Mouse (Mus musculus) hindbrain, embryonic 15.5 days (tissue): Measurements from ENCODE around the gene Ankrd27. TPM values are rescaled to one million over a fixed set of nuclear protein-coding genes. Genes with fewer than 3 reads are reported as not detected.

Experiments used
- ATAC-seq: fragments of 200-750 bp; cut with Nextera tagmentation; 2 replicates; pipeline ENCODE4 v1.8.0; 2017; ENCODE audit warnings: low read depth, moderate number of reproducible peaks, moderate TSS enrichment; ENCODE audit not compliant: low FRiP score
- H3K27ac ChIP-seq: fragments of 300-500 bp; sonication (generic); replicated peaks from 2 replicates; pipeline ENCODE4 v1.5.1; 2015; ENCODE audit warnings: mild to moderate bottlenecking, inconsistent platforms
- H3K27me3 ChIP-seq: fragments of 300-500 bp; sonication (generic); 2 replicates; pipeline ENCODE4 v1.6.1; 2015; ENCODE audit warnings: control low read depth, inconsistent platforms
- H3K36me3 ChIP-seq: fragments of 300-500 bp; sonication (generic); 2 replicates; pipeline ENCODE4 v1.6.1; 2015; ENCODE audit warnings: control low read depth, inconsistent platforms
- H3K4me1 ChIP-seq: fragments of 300-500 bp; sonication (generic); replicated peaks from 2 replicates; pipeline ENCODE4 v1.6.1; 2015; ENCODE audit warnings: control low read depth, inconsistent platforms
- H3K4me2 ChIP-seq: fragments of 300-500 bp; sonication (generic); 2 replicates; pipeline ENCODE4 v1.6.1; 2015; ENCODE audit warnings: moderate library complexity, mild to moderate bottlenecking, inconsistent platforms
- H3K4me3 ChIP-seq: fragments of 300-500 bp; sonication (generic); 2 replicates; pipeline ENCODE4 v1.5.1; 2015; ENCODE audit warnings: mild to moderate bottlenecking, inconsistent platforms
- H3K9ac ChIP-seq: fragments of 300-500 bp; sonication (generic); 2 replicates; pipeline ENCODE4 v1.6.1; 2015; ENCODE audit warnings: inconsistent platforms
- H3K9me3 ChIP-seq: fragments of 300-500 bp; sonication (generic); 2 replicates; pipeline ENCODE4 v1.6.1; 2016; ENCODE audit warnings: control low read depth, inconsistent platforms
- WGBS: fragments of 180-500 bp; shearing (Covaris S2); methylation state at CpG from one replicate; pipeline ENCODE4 v1.1.7; 2015; 5-methylcytosine and 5-hydroxymethylcytosine counted together
- polyA plus RNA-seq: library from polyadenylated mRNA; unstranded; fragments of >200 nt; fragmentation: Nextera tagmentation; extraction: Ambion mirVana; gene quantifications from 2 replicates; pipeline ENCODE4 v1.2.1, GENCODE M21; 2015

The Ankrd27 gene
- polyA plus RNA-seq, 1 experiment from 2014 or later: 20.2 TPM

- Histone ChIP-seq H3K4me1 (peaks cover 20% of the 10 kb centered on the region), H3K27me3 (peaks cover 43% of the 10 kb centered on the region), H3K4me2 (peak within 1 kb of the TSS; percentile 98), H3K9me3 (no peaks in the 10 kb centered on the region), H3K9ac (peak within 1 kb of the TSS; percentile 70), H3K27ac (peak within 1 kb of the TSS; percentile 70), H3K36me3 (no peaks in the 10 kb centered on the region), H3K4me3 (peak within 1 kb of the TSS; percentile 78)
- WGBS: under 1% methylated on average over 45 of the region's 45 CpGs
- ATAC-seq: peak; percentile 76; the same call in 1 of the 2 replicates
These were observed 621 bp upstream of the Ankrd27 start, which contains the start of gene Rgs9bp for GRCm38 (mm10) chr7:35585191-35586054. TSS of gene Rgs9bp (minus strand) at chr7:35585582.

GRCm38 (mm10) chr7:35586906-35587445 lies 932 bp downstream of the Ankrd27 start:
- Histone ChIP-seq H3K27ac (no peak overlapping the region), H3K27me3 (peaks cover 29% of the 10 kb centered on the region), H3K36me3 (peaks cover 1% of the 10 kb centered on the region; the same call in 1 of the 2 replicates), H3K4me2 (peak overlapping the region; percentile 98), H3K4me1 (peaks cover 20% of the 10 kb centered on the region), H3K9ac (peak overlapping the region; percentile 70), H3K9me3 (no peaks in the 10 kb centered on the region), H3K4me3 (peak overlapping the region; percentile 78)
- ATAC-seq: no peak
- 23% methylated on average over 15 of the region's 15 CpGs for WGBS

- no peak overlapping the region for H3K4me2 ChIP-seq
- no peak overlapping the region for H3K9ac ChIP-seq
- no peak overlapping the region for H3K4me3 ChIP-seq
- peaks cover 23% of the 10 kb centered on the region for H3K27me3 ChIP-seq
- H3K9me3 ChIP-seq: no peaks in the 10 kb centered on the region
- H3K36me3 ChIP-seq: peaks cover 8% of the 10 kb centered on the region; the same call in 1 of the 2 replicates
- no peak for ATAC-seq
- WGBS: 78% methylated on average over 5 of the region's 5 CpGs
- no peak overlapping the region for H3K27ac ChIP-seq
- H3K4me1 ChIP-seq: peaks cover 20% of the 10 kb centered on the region
These were observed 1.7 kb downstream of the Ankrd27 start for GRCm38 (mm10) chr7:35587728-35588127.

GRCm38 (mm10) chr7:35588680-35589428 lies 2.8 kb downstream of the Ankrd27 start:
- H3K36me3 ChIP-seq: peaks cover 19% of the 10 kb centered on the region
- 89% methylated on average over 9 of the region's 9 CpGs for whole genome bisulfite sequencing
- H3K4me2 ChIP-seq: no peak overlapping the region
- peaks cover 20% of the 10 kb centered on the region for H3K4me1 ChIP-seq
- no peak for ATAC-seq
- H3K27me3 ChIP-seq: peaks cover 12% of the 10 kb centered on the region
- H3K4me3 ChIP-seq: no peak overlapping the region
- no peak overlapping the region for H3K9ac ChIP-seq
- H3K27ac ChIP-seq: no peak overlapping the region
- no peaks in the 10 kb centered on the region for H3K9me3 ChIP-seq

GRCm38 (mm10) chr7:35589485-35589884 lies 3.4 kb downstream of the Ankrd27 start:
- no peak overlapping the region for H3K9ac ChIP-seq
- WGBS: 84% methylated on average over 7 of the region's 7 CpGs
- H3K4me1 ChIP-seq: peaks cover 15% of the 10 kb centered on the region
- ATAC-seq: no peak
- no peak overlapping the region for H3K27ac ChIP-seq
- H3K4me2 ChIP-seq: no peak overlapping the region
- H3K27me3 ChIP-seq: peaks cover 6% of the 10 kb centered on the region
- peaks cover 19% of the 10 kb centered on the region for H3K36me3 ChIP-seq
- no peaks in the 10 kb centered on the region for H3K9me3 ChIP-seq
- no peak overlapping the region for H3K4me3 ChIP-seq

- no peak overlapping the region for H3K4me3 ChIP-seq
- 89% methylated on average over 10 of the region's 10 CpGs for WGBS
- H3K4me1 ChIP-seq: peaks cover 8% of the 10 kb centered on the region
- 0 out of 2 replicates have a peak overlapping the region, but pooled peaks have one; percentile 9 for H3K27ac ChIP-seq
- no peak overlapping the region for H3K9ac ChIP-seq
- H3K27me3 ChIP-seq: no peaks in the 10 kb centered on the region
- no peak for ATAC-seq
- H3K36me3 ChIP-seq: peaks cover 19% of the 10 kb centered on the region
- H3K9me3 ChIP-seq: no peaks in the 10 kb centered on the region
- H3K4me2 ChIP-seq: no peak overlapping the region
These were observed 4.7 kb downstream of the Ankrd27 start for GRCm38 (mm10) chr7:35590731-35591191.

- no peak overlapping the region for H3K4me2 ChIP-seq
- no peaks in the 10 kb centered on the region for H3K9me3 ChIP-seq
- WGBS: 90% methylated on average over 5 of the region's 5 CpGs
- H3K4me1 ChIP-seq: no peaks in the 10 kb centered on the region
- no peak for ATAC-seq
- no peaks in the 10 kb centered on the region for H3K27me3 ChIP-seq
- H3K36me3 ChIP-seq: peaks cover 19% of the 10 kb centered on the region
- H3K27ac ChIP-seq: no peak overlapping the region
- H3K4me3 ChIP-seq: no peak overlapping the region
- H3K9ac ChIP-seq: no peak overlapping the region
These were observed 8.3 kb downstream of the Ankrd27 start for GRCm38 (mm10) chr7:35594311-35594710.

GRCm38 (mm10) chr7:35599492-35599891 lies 13.4 kb downstream of the Ankrd27 start:
- no peak overlapping the region for H3K4me3 ChIP-seq
- WGBS: 92% methylated on average over 9 of the region's 9 CpGs
- peaks cover 16% of the 10 kb centered on the region; the same call in 1 of the 2 replicates for H3K36me3 ChIP-seq
- no peak overlapping the region for H3K27ac ChIP-seq
- H3K27me3 ChIP-seq: no peaks in the 10 kb centered on the region
- no peak overlapping the region for H3K4me2 ChIP-seq
- H3K9me3 ChIP-seq: no peaks in the 10 kb centered on the region
- H3K9ac ChIP-seq: no peak overlapping the region
- H3K4me1 ChIP-seq: no peaks in the 10 kb centered on the region
- no peak for ATAC-seq

GRCm38 (mm10) chr7:35600031-35600430 lies 14.0 kb downstream of the Ankrd27 start:
- Histone ChIP-seq H3K9ac (no peak overlapping the region), H3K9me3 (no peaks in the 10 kb centered on the region), H3K4me3 (no peak overlapping the region), H3K27ac (no peak overlapping the region), H3K36me3 (peaks cover 16% of the 10 kb centered on the region; the same call in 1 of the 2 replicates), H3K27me3 (no peaks in the 10 kb centered on the region), H3K4me1 (no peaks in the 10 kb centered on the region), H3K4me2 (no peak overlapping the region)
- no peak for ATAC-seq
- WGBS: 88% methylated on average over 10 of the region's 10 CpGs

GRCm38 (mm10) chr7:35601106-35601505 lies 15.1 kb downstream of the Ankrd27 start:
- no peak overlapping the region for H3K27ac ChIP-seq
- no peak overlapping the region for H3K4me2 ChIP-seq
- no peak for ATAC-seq
- H3K9ac ChIP-seq: no peak overlapping the region
- H3K4me1 ChIP-seq: no peaks in the 10 kb centered on the region
- no peaks in the 10 kb centered on the region for H3K27me3 ChIP-seq
- peaks cover 16% of the 10 kb centered on the region; the same call in 1 of the 2 replicates for H3K36me3 ChIP-seq
- H3K4me3 ChIP-seq: no peak overlapping the region
- 93% methylated on average over 6 of the region's 6 CpGs for WGBS
- H3K9me3 ChIP-seq: no peaks in the 10 kb centered on the region

- Histone ChIP-seq H3K9ac (no peak overlapping the region), H3K27ac (no peak overlapping the region), H3K36me3 (peaks cover 23% of the 10 kb centered on the region; the same call in 1 of the 2 replicates), H3K27me3 (no peaks in the 10 kb centered on the region), H3K9me3 (no peaks in the 10 kb centered on the region), H3K4me2 (no peak overlapping the region), H3K4me1 (no peaks in the 10 kb centered on the region), H3K4me3 (no peak overlapping the region)
- WGBS: 97% methylated on average over 5 of the region's 5 CpGs
- ATAC-seq: no peak
These were observed 16.7 kb downstream of the Ankrd27 start for GRCm38 (mm10) chr7:35602766-35603165.
